Mouse (Mus musculus) gonadal fat pad, adult 2 months (tissue): ENCODE measurements around the gene Lancl1. TPM values are rescaled to one million over a fixed set of nuclear protein-coding genes. Genes with fewer than 3 reads are reported as not detected.

Experiments used
- DNase-seq: peaks from one replicate; pipeline ENCODE4 v3.0.0-alpha.2; 2012; ENCODE audit warnings: low read depth
- polyA plus RNA-seq: library from polyadenylated mRNA; depleted of rRNA; stranded (reverse); fragments of >200 nt; gene quantifications from 2 replicates; pipeline ENCODE4 v1.2.3, GENCODE M21; 2012

Gene Lancl1
- polyA plus RNA-seq, 1 experiment: 70.1 TPM

- DNase-seq: no peak
These were observed 21.4 kb downstream of the Lancl1 start for GRCm38 (mm10) chr1:67017101-67017870.

- no peak for DNase-seq
These were observed 24.5 kb downstream of the Lancl1 start for GRCm38 (mm10) chr1:67014205-67014604.

- no peak for DNase-seq
These were observed 28.2 kb downstream of the Lancl1 start for GRCm38 (mm10) chr1:67010520-67010919.

GRCm38 (mm10) chr1:67003699-67004098 lies 35.0 kb downstream of the Lancl1 start:
- no peak for DNase-seq

- no peak for DNase-seq
These were observed 36.4 kb downstream of the Lancl1 start for GRCm38 (mm10) chr1:67002226-67002625.

- DNase-seq: no peak
These were observed 37.3 kb downstream of the Lancl1 start for GRCm38 (mm10) chr1:67001367-67001766.

- no peak for DNase-seq
These were observed 38.2 kb downstream of the Lancl1 start for GRCm38 (mm10) chr1:67000484-67000883.

- DNase-seq: peak; percentile 24
These were observed 40.1 kb downstream of the Lancl1 start for GRCm38 (mm10) chr1:66998601-66999000.

GRCm38 (mm10) chr1:66998188-66998587 lies 40.5 kb downstream of the Lancl1 start:
- no peak for DNase-seq

GRCm38 (mm10) chr1:66996819-66997218 lies 41.9 kb downstream of the Lancl1 start:
- DNase-seq: no peak

GRCm38 (mm10) chr1:66992764-66993163 lies 45.9 kb downstream of the Lancl1 start:
- DNase-seq: no peak

GRCm38 (mm10) chr1:66987558-66988190 lies 51.0 kb downstream of the Lancl1 start:
- no peak for DNase-seq

GRCm38 (mm10) chr1:66985906-66986305 lies 52.8 kb downstream of the Lancl1 start:
- DNase-seq: peak; percentile 91

GRCm38 (mm10) chr1:66985129-66985698 lies 53.5 kb downstream of the Lancl1 start:
- no peak for DNase-seq

GRCm38 (mm10) chr1:66980129-66980528 lies 58.5 kb downstream of the Lancl1 start:
- peak; percentile 56 for DNase-seq

- DNase-seq: no peak
These were observed 63.2 kb downstream of the Lancl1 start for GRCm38 (mm10) chr1:66975456-66975855.

GRCm38 (mm10) chr1:66964857-66965256 lies 73.8 kb downstream of the Lancl1 start:
- no peak for DNase-seq

- DNase-seq: no peak
These were observed 78.0 kb downstream of the Lancl1 start for GRCm38 (mm10) chr1:66960536-66961243.

- no peak for DNase-seq
These were observed 81.3 kb downstream of the Lancl1 start for GRCm38 (mm10) chr1:66957361-66957760.

GRCm38 (mm10) chr1:66951086-66951485 lies 87.6 kb downstream of the Lancl1 start:
- DNase-seq: no peak
